Mouse (Mus musculus) G1E-ER4 (cell line): ENCODE data around the gene Dcun1d4. TPM values are rescaled to one million over a fixed set of nuclear protein-coding genes. Genes with fewer than 3 reads are reported as not detected.

ENCODE experiments used
- GATA1 ChIP-seq: IDR thresholded peaks from one replicate; pipeline ENCODE4 v1.8.0; 2012; ENCODE audit warnings: low read length, inconsistent platforms
- polyA plus RNA-seq: library from polyadenylated mRNA; stranded (reverse); fragments of >175 nt; gene quantifications from 2 replicates; pipeline ENCODE4 v1.2.3, GENCODE M21; 2012

The Dcun1d4 gene
- 12.3 and 22.2 TPM in 2 replicates for polyA plus RNA-seq

- no peak for TF ChIP-seq GATA1
These were observed at the start of gene Dcun1d4 for GRCm38 (mm10) chr5:73480700-73481099. Gene Dcun1d4, plus strand, starts transcription at chr5:73481000.

DNA sequence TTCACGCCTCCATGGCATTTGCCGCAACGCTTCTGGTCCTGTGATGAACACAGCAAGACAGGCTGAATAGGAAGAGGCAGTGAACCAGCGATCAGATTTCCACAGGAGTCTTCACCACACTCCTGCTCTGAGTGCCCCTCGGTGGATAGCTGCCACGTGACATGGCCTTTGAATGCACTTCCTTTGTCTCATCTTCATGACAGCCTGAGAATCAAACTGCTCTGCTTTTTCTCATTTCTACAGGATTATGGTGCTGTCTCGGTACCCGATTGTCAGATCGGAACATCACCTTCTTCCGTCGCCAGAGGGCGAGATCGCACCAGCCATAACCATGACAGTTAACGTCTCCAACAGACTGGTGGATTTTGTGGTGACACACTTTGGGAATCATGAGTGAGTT is 49.2 kb upstream of the Dcun1d4 start:
- TF ChIP-seq GATA1, result no peak

DNA sequence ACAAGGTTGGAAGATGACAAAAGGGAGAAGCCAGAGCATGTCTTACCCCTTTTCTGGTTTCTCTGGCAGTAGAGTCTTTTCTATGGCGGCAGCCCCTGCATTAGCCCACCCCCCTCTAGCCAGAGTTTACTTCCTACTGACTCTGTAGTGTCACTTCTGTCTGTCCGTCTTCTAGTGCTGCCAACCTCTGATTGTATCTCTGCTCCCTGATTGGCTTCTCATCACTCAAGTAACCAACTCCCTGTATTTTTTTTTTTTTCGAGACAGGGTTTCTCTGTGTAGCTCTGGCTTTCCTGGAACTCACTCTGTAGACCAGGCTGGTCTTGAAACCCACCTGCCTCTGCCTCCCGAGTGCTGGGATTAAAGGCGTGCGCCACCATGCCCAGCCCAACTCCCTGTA is 48.0 kb upstream of the Dcun1d4 start:
- TF ChIP-seq GATA1, result no peak

DNA sequence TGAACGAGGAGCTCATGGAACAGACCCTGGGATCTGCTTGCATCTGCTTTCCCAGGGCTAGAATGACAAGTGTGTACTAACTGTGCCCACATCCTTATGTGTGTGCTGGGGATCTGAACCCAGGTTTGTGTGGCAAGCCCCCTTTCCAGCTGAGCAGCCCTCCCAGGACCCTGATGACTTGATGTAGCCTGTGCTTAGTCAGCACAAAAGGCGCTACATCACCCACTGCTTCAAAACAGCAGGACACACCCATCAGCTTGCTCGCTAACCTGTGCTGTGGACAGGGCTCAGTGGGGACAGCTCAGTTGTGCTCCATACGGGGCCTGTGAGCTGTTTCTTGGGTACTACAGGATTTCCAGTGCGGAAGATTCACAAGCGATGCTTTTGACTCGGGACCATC is 46.0 kb upstream of the Dcun1d4 start:
- TF ChIP-seq GATA1, result no peak

DNA sequence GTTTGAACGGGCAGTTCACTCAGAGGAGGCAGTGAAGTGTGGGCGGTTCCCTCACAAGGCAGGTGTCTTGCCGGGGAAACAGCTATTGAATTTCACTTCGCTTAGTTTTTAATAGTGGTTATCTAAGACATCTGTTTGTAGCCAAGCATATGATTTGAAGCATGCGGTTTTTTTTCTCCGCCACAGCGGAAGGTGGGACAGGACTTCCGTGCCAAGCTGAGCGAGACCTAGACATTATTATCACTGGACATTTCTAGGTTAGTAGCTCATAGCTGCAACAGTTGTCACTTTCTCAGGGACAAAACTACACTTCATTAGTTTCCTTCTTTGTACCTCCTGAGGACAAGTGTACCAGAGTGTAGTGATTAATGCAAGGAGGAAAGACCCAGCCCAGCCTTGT is 38.6 kb upstream of the Dcun1d4 start:
- TF ChIP-seq GATA1, result no peak

- no peak for TF ChIP-seq GATA1
These were observed 30.5 kb upstream of the Dcun1d4 start for GRCm38 (mm10) chr5:73450276-73450675.

DNA sequence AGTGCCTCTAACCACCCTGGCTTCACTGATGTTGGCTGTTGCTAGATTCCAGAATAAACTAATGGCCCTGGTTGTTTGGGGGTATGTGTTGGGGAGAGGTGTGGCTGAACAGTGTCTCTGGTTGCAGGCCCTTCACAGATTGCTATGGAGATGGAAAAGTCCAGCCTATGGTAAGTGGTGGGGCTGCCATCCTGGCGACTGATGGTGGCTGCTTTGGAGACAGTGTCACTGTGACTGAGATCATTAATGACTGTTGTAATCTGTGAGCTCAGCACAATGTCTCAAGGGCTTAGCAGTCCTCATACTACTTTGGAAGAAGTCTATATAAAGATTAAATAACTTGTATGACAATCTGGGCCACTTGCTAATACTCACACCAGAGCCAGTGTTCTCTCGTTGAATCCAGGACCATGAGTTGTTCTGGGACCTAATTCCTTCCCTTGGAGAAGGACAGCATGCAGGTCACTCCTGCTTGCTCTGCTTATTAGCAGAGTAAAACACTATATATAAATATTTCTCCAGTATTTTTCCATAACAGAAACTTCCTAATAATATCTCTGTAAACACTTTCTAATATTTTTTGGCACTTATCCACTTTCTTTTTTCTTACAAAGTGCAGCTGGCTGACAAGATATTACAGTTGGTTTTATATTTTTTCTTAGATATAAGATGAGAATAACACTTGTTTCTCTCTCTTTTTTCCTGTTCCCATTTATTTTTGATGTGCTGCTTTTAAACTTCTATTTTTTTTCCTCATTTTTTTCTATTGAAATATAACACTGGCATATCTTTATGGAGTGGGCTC is 26.1 kb upstream of the Dcun1d4 start:
- no peak for TF ChIP-seq GATA1

- no peak for TF ChIP-seq GATA1
These were observed 25.5 kb upstream of the Dcun1d4 start for GRCm38 (mm10) chr5:73455307-73455687.

DNA sequence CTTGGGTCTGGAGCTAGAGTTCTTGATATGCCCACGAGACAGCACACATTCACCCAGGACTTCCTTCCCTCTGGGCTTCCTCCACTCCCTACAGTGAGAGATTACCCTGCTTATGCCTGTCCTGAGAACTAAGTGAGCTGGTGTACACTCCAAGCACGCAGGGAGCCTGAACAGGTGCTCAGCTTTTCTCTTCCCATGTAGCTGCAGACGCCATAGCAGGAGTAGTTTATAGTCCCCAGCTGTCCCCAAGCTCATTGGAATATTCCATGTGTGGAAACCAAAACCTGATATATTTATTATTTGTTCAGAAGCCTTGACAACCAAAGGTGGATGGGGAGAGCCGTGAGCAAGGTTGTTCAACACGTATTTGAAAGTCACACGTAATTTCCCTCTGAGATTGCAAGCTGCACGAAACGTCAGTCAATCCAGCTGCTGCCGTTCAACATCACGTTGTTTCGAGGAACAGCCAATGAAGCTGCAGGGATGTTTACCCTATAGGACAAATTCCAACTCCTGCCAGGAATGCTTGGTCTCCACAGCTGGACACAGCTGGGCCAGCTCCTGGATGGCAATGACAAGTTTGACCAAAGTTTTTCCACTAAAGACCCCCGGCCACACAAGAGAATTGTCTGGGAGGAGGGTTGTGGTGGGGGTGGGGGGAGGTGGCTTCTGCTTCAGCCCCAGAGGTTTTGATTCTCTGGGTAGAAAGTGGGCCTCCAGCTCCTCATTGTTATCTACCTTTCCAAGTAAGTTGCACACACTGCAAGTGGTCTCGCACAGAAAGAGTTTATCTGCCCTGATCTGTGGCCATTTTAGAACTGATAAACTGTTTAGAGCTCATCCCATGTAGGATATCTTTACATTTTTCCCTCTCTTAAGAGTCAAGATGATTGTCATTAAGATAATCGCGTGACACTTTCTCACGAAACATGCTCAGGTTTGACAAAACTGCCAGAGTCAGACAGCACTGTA is 12.1 kb upstream of the Dcun1d4 start:
- TF ChIP-seq GATA1, result no peak

GRCm38 (mm10) chr5:73474412-73475405 is 6.1 kb upstream of the Dcun1d4 start:
- no peak for TF ChIP-seq GATA1

- no peak for TF ChIP-seq GATA1
These were observed 601 bp downstream of the Dcun1d4 start for GRCm38 (mm10) chr5:73481401-73481800.

GRCm38 (mm10) chr5:73484016-73484615 is 3.3 kb downstream of the Dcun1d4 start:
- TF ChIP-seq GATA1, result no peak

DNA sequence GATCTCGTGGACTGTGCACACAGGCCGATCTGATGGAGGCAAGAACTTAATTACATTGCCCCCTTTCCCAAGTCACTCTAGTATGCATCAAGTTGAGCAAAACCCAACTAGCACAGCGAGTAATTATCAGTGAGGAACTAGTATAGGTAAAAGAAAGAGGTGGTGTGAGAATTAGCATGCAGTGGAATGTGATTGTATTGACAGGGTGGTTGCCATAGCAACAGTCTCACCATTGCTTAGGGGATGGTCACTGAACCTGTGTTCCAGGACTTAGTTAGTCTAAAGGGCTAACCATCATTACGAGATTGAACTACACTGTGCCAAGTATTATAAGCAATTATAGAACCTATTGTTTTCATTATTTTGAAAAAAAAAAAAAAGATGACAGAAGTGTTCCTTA is 5.7 kb downstream of the Dcun1d4 start:
- no peak for TF ChIP-seq GATA1

- TF ChIP-seq GATA1, result no peak
These were observed 9.1 kb downstream of the Dcun1d4 start for GRCm38 (mm10) chr5:73489915-73490314.

DNA sequence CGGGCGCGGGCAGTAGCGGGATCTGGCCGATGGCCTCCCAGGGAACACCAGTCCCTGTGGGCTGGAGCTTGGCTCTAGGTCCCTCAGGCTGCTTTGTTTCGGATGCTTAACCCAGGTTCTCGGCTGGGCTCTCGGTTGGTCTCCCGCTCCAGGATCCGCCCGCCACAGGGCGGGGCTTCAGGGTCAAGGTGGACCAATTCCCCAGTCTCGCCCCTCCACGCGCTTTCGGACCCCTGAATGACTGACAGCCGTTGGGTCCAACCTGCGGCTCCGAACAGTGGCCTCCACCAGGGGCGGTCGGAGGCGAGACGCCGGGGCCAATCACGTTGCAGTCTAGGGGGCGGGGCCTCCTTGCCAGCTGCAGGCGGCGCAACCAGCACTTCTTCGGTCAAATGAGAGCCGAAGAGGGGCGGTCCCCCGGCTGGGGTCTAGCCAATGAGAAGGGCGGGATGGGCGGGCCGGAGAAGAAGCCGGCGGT is 9.8 kb downstream of the Dcun1d4 start:
- TF ChIP-seq GATA1, result no peak
